Mouse (Mus musculus): ENCODE data around the gene Arhgef18.

DNA sequence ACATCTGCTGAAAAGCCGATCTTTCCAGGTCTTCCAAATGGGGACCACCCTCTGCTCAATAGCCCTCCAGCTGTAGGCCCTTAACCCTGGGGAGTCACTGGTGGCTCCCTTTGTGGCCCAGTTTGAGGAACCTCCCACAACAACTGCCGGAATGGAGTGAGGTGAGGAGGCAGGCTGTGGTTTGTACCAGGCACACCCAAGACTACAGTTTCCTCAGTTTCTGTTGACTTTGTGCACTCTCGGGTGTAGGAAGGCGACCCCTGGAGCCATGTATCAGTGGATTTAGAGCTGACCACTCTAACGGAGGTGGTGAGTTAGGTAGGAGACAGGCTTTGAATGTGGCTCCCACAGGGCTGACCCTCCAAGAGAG lies 38.4 kb upstream of the Arhgef18 start:
- TF ChIP-seq CTCF (IDR thresholded peaks at IDR 0.05; ENCODE audit: control insufficient read depth, insufficient read depth, low read length) (no peak), POLR2A (IDR thresholded peaks at IDR 0.05; ENCODE audit: borderline replicate concordance, control insufficient read depth, low read depth, low read length) (no peak)
